Mouse (Mus musculus) olfactory bulb, adult 2 months (tissue): Measurements from ENCODE around the gene Nkapd1.

Experiments used
- CTCF ChIP-seq: fragments of 200-500 bp; IDR thresholded peaks from 2 replicates; pipeline ENCODE4 v1.5.1; 2012; ENCODE audit warnings: low read depth, mild to moderate bottlenecking, low read length, moderate library complexity; ENCODE audit not compliant: insufficient read depth
- POLR2A ChIP-seq: fragments of 200-500 bp; IDR thresholded peaks from 2 replicates; pipeline ENCODE4 v1.6.1; 2012; ENCODE audit warnings: mild to moderate bottlenecking, low read depth, low read length, moderate library complexity; ENCODE audit not compliant: insufficient read depth

DNA sequence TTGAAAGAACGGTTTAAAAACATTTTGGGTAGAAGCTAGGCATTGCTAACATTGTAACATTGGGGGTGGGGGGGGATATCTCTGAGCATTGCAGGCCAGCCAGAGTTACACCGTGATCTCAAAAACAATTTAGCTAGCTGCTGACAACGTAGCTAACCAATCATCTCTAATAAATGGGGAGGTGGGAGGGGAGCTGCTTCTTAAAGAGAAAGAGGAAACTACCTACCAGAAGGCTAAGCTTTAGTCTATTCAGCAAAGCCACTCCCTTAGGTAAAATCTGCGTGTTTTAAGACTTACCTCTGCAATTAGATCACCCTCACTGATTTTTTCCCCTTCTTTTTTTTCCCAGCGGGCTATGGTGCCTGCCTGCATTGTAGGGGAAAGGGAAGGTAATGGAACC, 41.1 kb upstream of the Nkapd1 start:
- TF ChIP-seq POLR2A (no peak), CTCF (no peak)
